Mouse (Mus musculus) intestine, embryonic 15.5 days (tissue): ENCODE data around the gene Ppp1r12c. TPM values are rescaled to one million over a fixed set of nuclear protein-coding genes. Genes with fewer than 3 reads are reported as not detected.

Experiments
- ATAC-seq: fragments of 200-750 bp; cut with Nextera tagmentation; 2 replicates; pipeline ENCODE4 v1.8.0; 2017; ENCODE audit warnings: moderate TSS enrichment, moderate library complexity
- H3K27ac ChIP-seq: fragments of 300-500 bp; sonication (generic); 2 replicates; pipeline ENCODE4 v1.5.1; 2015; ENCODE audit warnings: mild to moderate bottlenecking, inconsistent platforms
- H3K27me3 ChIP-seq: fragments of 300-500 bp; sonication (generic); replicated peaks from 2 replicates; pipeline ENCODE4 v1.6.1; 2015; ENCODE audit warnings: inconsistent platforms
- H3K36me3 ChIP-seq: fragments of 300-500 bp; sonication (generic); 2 replicates; pipeline ENCODE4 v1.6.1; 2015; ENCODE audit warnings: inconsistent platforms
- H3K4me1 ChIP-seq: fragments of 300-500 bp; sonication (generic); replicated peaks from 2 replicates; pipeline ENCODE4 v1.6.1; 2015; ENCODE audit warnings: inconsistent platforms
- H3K4me2 ChIP-seq: fragments of 300-500 bp; sonication (generic); replicated peaks from 2 replicates; pipeline ENCODE4 v1.6.1; 2015; ENCODE audit warnings: mild to moderate bottlenecking, inconsistent platforms
- H3K4me3 ChIP-seq: fragments of 300-500 bp; sonication (generic); replicated peaks from 2 replicates; pipeline ENCODE4 v1.5.1; 2015; ENCODE audit warnings: inconsistent platforms
- H3K9ac ChIP-seq: fragments of 300-500 bp; sonication (generic); 2 replicates; pipeline ENCODE4 v1.6.1; 2015; ENCODE audit warnings: inconsistent platforms
- H3K9me3 ChIP-seq: fragments of 300-500 bp; sonication (generic); 2 replicates; pipeline ENCODE4 v1.6.1; 2016; ENCODE audit warnings: inconsistent platforms
- WGBS: fragments of 180-500 bp; shearing (Covaris S2); methylation state at CpG from one replicate; pipeline ENCODE4 v1.1.7; 2015; 5-methylcytosine and 5-hydroxymethylcytosine counted together
- polyA plus RNA-seq: library from polyadenylated mRNA; unstranded; fragments of >200 nt; fragmentation: Nextera tagmentation; extraction: Ambion mirVana; gene quantifications from 2 replicates; pipeline ENCODE4 v1.2.1, GENCODE M21; 2015

Gene Ppp1r12c
- polyA plus RNA-seq, 1 experiment from 2014 or later = 42.4 TPM

DNA sequence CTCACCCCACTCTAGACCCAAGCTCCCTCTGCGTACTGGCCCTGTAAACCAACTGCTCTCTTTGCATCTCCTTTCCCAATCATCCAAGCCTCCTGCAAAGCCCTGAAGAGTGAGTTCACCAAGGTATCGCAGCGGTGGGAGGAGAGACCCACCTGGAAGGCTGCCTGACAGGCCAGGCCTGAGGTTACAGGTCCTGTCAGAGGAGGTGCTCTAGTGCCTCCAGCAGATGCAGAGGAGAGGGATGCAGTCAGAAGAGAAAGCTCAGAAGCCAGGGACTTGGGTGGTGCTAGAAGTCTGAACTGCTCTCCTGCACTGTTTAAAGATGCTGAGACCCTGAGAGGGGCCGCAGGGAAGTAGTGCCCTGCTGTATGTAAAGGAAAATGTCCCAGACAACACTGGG lies 2.4 kb downstream of the Ppp1r12c start:
- Histone ChIP-seq H3K36me3 (peaks cover 20% of the 10 kb centered on the region), H3K27ac (peak overlapping the region; percentile 54; the same call in 1 of the 2 replicates), H3K4me3 (peak overlapping the region; percentile 1; the same call in 1 of the 2 replicates), H3K4me1 (peaks cover 33% of the 10 kb centered on the region), H3K4me2 (peak overlapping the region; percentile 79), H3K9ac (no peak overlapping the region), H3K9me3 (no peaks in the 10 kb centered on the region), H3K27me3 (no peaks in the 10 kb centered on the region)
- 80% methylated on average over 4 of the region's 4 CpGs for WGBS
- no peak for ATAC-seq

DNA sequence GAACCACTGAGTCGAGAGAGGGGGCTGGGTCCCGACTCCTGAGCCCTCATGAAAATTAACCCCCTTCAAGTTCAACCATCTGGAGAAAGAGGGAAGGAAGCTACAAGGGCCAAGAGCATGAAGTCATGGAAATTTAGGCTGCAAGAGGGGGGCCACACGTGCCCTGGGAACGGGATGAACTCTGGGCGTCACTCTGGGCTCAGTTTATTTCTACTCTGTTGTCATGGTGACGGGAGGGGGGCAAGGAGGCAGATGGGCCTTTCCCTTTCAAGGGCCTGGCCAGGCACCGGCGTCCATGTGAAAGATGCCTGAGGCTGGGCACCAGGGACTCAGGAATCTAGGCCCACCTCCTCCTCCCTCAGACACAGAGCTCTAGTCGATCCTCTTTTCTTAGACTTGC lies 3.2 kb downstream of the Ppp1r12c start:
- Histone ChIP-seq H3K4me1 (peaks cover 33% of the 10 kb centered on the region), H3K27ac (peak overlapping the region; percentile 54; the same call in 1 of the 2 replicates), H3K4me3 (peak overlapping the region; percentile 6; the same call in 1 of the 2 replicates), H3K27me3 (no peaks in the 10 kb centered on the region), H3K9me3 (no peaks in the 10 kb centered on the region), H3K36me3 (peaks cover 20% of the 10 kb centered on the region), H3K9ac (peak overlapping the region; percentile 23; the same call in 1 of the 2 replicates), H3K4me2 (peak overlapping the region; percentile 79)
- ATAC-seq = 0 out of 2 replicates have a peak, but pooled peaks have one; percentile 2
- WGBS = 24% methylated on average over 9 of the region's 9 CpGs

DNA sequence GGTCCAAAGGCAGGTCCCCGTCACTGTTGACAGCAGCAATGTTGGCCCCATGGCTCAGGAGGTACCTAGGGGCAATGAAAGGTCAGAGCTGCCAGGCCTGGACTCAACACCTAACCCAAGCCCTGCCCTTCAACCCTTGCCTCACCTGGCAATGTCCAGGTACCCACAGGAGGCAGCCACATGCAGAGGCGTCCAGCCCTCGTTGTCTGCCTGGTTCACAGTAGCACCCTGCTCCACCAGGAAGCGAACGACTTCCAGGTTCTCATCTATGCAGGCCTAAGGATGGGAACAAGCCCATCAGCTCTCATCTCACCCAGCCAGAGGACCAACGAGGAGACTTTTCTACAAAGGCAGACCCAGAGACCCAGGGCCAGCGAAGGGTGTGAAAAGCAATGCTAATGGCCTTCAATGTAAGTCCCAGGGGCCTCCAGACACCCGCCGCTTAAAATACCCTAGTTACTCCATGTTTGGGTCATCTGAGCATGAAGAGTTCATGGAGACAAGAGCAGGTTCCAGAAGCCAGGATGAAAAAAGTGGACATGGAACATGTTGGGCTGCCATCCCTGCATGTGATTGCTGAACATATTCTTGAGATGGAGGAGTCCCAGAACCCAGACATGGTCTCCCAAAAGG lies 4.1 kb downstream of the Ppp1r12c start:
- H3K9ac ChIP-seq = no peak overlapping the region
- WGBS = 89% methylated on average over 9 of the region's 9 CpGs
- H3K9me3 ChIP-seq = no peaks in the 10 kb centered on the region
- no peak for ATAC-seq
- peaks cover 38% of the 10 kb centered on the region for H3K4me1 ChIP-seq
- H3K4me3 ChIP-seq = no peak overlapping the region
- no peaks in the 10 kb centered on the region for H3K27me3 ChIP-seq
- H3K36me3 ChIP-seq = peaks cover 20% of the 10 kb centered on the region
- H3K27ac ChIP-seq = no peak overlapping the region
- peak overlapping the region; percentile 79 for H3K4me2 ChIP-seq

DNA sequence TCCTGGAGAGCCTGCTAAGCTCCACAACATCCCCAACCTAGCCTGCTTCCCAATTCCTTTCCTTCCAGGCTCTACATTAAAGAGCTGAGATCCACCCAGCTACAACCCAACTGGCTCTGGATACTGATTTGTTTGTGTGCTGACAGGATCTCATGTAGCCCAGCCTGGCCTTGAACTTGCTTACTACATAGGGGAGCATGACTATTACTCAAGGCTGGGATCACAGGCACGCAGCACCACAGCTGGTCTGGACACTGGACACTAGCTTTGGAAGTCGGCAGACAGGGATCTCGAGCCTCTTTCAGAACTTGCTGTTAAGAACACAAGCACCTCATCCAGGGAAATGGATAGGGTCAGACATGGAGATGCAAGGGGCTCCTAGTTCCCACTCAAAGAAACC lies 5.0 kb downstream of the Ppp1r12c start:
- Histone ChIP-seq H3K4me3 (no peak overlapping the region), H3K4me1 (peaks cover 38% of the 10 kb centered on the region), H3K9ac (no peak overlapping the region), H3K27ac (no peak overlapping the region), H3K4me2 (no peak overlapping the region), H3K36me3 (peaks cover 20% of the 10 kb centered on the region), H3K9me3 (no peaks in the 10 kb centered on the region), H3K27me3 (no peaks in the 10 kb centered on the region)
- no peak for ATAC-seq
- 90% methylated on average over 3 of the region's 3 CpGs for WGBS

DNA sequence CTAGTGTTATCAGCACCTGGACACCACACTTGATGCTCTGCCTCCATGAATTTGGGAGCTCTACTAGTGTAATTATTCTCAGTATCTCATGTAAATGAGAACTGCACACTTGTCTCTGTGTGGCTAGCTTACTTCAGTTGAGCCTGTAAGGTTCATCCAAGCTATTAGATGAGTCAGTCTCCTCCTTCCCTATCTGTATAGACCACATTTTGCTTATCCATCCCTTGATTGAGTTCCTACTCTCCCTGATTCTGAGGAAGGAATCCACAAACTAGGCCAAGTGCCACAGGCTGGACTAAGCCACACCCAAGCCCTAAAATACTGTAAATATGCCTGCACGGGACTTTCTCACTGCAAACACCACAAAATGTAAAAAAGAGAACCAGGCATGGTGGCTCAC lies 7.5 kb downstream of the Ppp1r12c start:
- Histone ChIP-seq H3K36me3 (peaks cover 28% of the 10 kb centered on the region), H3K9me3 (no peaks in the 10 kb centered on the region), H3K9ac (no peak overlapping the region), H3K27me3 (no peaks in the 10 kb centered on the region), H3K27ac (no peak overlapping the region), H3K4me2 (no peak overlapping the region), H3K4me1 (peaks cover 24% of the 10 kb centered on the region), H3K4me3 (no peak overlapping the region)
- no peak for ATAC-seq
- WGBS = 53% methylated on average over 1 of the region's 1 CpGs

DNA sequence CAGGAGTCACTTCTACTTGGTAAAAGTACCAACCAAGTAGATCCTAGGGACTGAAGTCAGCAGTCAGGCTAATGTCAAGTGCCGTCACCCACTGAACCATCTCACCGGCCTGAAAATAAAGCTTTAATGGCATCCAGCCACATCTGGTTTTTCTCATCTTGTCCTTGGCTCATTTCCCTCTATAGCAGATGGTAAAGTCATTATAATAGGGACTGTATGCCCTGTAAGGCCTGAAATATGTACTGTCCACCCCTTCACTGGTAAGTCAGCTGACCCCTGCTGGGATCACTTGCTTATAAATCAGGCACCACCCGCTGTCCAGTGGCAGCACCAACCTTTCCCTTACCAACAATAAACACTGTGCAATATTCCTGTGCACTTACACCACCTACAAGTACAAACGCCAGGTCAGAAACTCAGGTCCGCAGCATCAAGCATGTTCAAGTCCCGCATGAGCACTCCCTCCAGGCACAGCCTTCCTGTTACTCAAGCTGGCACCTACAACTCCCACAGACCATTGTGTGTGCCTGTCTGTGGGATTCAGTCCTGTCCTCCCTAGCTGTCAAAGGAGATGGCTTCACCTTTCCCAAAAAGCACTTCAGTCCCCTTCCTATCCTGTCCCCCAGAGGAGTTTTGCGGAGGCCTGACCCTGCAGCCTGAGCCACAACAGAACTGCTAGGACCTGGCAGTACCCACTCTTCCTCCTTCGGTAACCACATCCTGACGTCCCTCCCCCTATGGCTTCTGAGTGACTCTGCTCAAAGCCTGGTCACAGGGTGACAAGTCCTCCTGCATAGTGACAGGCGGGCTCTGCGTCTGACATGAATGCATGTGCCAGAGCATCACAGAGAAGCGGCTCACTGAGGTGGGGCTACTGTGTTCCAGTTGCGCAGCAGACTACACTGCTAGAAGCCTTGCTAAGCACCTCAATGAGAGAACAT lies 8.9 kb downstream of the Ppp1r12c start:
- peaks cover 28% of the 10 kb centered on the region for H3K36me3 ChIP-seq
- H3K4me1 ChIP-seq = peaks cover 14% of the 10 kb centered on the region
- no peak overlapping the region for H3K4me2 ChIP-seq
- H3K27ac ChIP-seq = peak overlapping the region; percentile 27; the same call in 1 of the 2 replicates
- no peak overlapping the region for H3K4me3 ChIP-seq
- no peak overlapping the region; the same call in 1 of the 2 replicates for H3K9ac ChIP-seq
- H3K27me3 ChIP-seq = no peaks in the 10 kb centered on the region
- 76% methylated on average over 13 of the region's 13 CpGs for WGBS
- no peaks in the 10 kb centered on the region for H3K9me3 ChIP-seq
- no peak for ATAC-seq

DNA sequence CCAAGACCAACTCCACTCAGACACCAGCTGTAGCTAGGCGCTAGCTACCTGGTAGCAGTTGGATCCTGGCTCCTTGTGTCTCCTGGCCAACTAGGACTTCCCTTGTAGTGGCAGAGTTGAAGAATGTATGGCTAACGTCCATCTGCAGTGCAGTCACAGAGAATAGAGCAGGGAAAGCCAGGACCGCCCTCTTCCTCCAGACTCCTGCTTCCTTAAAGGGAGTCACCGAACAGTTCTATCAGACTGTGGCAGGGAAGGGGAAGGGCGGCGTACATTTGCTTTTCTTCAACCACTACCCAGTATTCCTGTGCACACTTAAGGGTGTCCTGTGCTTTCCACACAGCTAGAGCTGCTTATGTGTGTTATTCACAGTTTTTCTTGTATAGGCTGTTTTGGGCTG lies 10.2 kb downstream of the Ppp1r12c start:
- H3K9me3 ChIP-seq = no peaks in the 10 kb centered on the region
- no peaks in the 10 kb centered on the region for H3K27me3 ChIP-seq
- no peak overlapping the region for H3K9ac ChIP-seq
- WGBS = 73% methylated on average over 6 of the region's 6 CpGs
- H3K4me3 ChIP-seq = no peak overlapping the region
- H3K4me2 ChIP-seq = no peak overlapping the region
- no peak overlapping the region for H3K27ac ChIP-seq
- ATAC-seq = no peak; the same call in 1 of the 2 replicates
- peaks cover 23% of the 10 kb centered on the region for H3K36me3 ChIP-seq
- H3K4me1 ChIP-seq = peaks cover 9% of the 10 kb centered on the region

DNA sequence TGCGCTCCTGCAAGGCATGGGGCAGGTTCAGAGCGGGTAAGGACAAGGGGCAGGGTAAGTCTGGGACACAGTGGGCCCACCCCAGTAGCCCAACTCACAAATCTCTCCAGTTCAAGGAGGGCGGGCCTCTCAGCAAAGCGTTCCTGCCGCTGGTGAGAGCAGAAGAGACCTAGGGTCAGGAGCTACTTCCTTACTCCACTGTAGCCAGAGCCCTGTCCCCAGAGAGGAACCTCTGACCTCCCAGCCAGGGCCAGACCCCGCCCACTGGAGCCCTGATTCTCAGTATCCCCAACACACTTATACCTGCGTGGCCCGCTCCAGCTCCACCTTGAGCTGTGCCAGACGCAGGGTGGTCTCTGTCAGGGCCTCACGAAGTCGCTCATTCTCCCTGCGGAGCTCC lies 19.2 kb downstream of the Ppp1r12c start:
- Histone ChIP-seq H3K4me1 (peaks cover 17% of the 10 kb centered on the region), H3K4me3 (no peak overlapping the region), H3K27me3 (no peaks in the 10 kb centered on the region), H3K4me2 (no peak overlapping the region), H3K27ac (no peak overlapping the region), H3K36me3 (peaks cover 33% of the 10 kb centered on the region), H3K9me3 (no peaks in the 10 kb centered on the region), H3K9ac (no peak overlapping the region)
- no peak for ATAC-seq
- WGBS = 85% methylated on average over 12 of the region's 12 CpGs

DNA sequence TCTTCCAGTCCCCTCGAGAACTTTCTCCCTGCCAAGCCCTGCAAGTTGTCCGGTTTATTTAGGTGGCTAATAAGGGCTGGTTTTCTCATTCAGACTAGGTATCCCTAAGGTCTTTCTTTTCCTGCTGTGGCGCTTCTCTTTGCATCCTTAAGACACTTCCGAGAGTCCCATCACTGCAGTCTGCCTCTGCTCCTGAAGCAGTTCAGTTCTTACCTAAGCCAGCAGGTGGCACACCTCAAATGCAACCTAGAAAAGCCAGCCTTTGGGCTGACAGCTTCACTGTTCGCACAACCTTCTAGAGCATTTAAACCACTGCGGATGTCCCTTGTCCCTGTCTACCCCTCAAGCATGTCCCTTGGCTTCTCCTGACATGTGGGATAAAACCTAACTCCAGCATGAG lies 21.8 kb downstream of the Ppp1r12c start:
- Histone ChIP-seq H3K4me1 (peaks cover 18% of the 10 kb centered on the region), H3K36me3 (peaks cover 24% of the 10 kb centered on the region), H3K9ac (no peak overlapping the region), H3K27ac (peak overlapping the region; percentile 86; the same call in 1 of the 2 replicates), H3K27me3 (0 out of 2 replicates have a peak, but pooled peaks cover 3% of the 10 kb centered on the region), H3K4me3 (no peak overlapping the region), H3K4me2 (peak overlapping the region; percentile 87), H3K9me3 (no peaks in the 10 kb centered on the region)
- 27% methylated on average over 6 of the region's 6 CpGs for WGBS
- no peak for ATAC-seq

DNA sequence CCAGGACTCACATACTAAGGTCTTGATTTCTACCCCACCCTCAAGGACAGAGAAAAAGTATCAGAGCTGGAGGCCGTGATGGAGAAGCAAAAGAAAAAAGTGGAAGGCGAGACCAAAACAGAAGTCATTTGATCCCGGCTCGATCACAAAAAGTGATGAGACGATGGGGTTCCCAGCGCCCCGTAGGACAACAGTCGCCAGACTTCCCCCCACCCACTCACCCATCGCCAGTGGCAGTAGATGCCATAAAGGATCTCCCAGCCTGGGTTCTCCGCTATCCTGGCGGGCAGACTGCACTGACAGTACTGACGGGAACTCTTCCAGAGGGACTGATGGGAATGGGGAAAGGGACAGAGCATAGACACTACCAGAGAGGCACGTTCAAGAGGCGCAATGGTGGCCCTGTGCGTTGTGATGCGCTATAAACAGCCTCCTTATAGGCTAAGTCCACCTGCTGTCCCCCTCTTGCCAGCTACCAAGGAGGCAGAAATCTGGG lies 22.6 kb downstream of the Ppp1r12c start:
- Histone ChIP-seq H3K4me3 (peak overlapping the region; percentile 47), H3K9ac (peak overlapping the region; percentile 53), H3K36me3 (peaks cover 16% of the 10 kb centered on the region), H3K4me2 (peak overlapping the region; percentile 87), H3K9me3 (no peaks in the 10 kb centered on the region), H3K4me1 (peaks cover 22% of the 10 kb centered on the region), H3K27me3 (peaks cover 7% of the 10 kb centered on the region), H3K27ac (peak overlapping the region; percentile 86)
- peak; percentile 5; the same call in 1 of the 2 replicates for ATAC-seq
- WGBS = 4% methylated on average over 16 of the region's 16 CpGs

DNA sequence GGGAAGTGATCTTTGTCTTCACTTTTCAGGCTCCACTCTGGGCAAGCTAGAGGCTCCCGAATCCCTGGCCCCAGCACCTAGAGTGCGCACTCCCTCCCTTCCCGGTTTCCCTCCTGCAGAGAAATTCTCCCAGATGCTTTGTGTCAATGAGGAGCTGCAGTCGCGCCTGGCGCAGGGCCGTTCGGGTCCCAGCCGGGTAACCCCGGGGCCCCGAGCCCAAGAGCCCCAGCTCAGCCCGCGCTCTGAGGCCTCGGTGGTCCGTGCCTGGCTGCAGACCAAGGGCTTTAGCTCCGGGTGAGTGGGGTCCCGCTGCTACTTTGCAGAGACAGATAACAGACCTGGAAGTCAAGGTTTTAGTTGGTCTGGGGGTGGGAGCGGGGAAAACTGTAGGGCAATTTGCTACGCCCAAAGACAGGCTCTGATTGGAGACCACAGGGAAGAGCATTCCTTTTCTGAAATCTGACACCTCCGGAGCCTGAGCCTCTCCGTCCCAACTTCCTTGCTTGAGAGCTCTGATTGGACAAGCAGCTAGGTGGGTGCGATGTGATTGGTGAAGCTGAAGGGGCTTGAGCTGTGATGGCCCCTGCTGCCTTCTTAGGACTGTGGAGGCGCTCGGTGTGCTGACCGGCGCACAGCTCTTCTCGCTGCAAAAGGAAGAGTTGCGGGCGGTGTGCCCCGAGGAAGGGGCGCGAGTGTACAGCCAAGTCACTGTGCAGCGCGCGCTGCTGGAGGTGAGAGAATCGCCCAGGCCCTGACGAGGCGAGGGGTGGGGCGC lies 23.3 kb downstream of the Ppp1r12c start:
- under 1% methylated on average over 39 of the region's 39 CpGs for WGBS
- peak overlapping the region; percentile 53 for H3K9ac ChIP-seq
- H3K27ac ChIP-seq = peak overlapping the region; percentile 95
- peak overlapping the region; percentile 47 for H3K4me3 ChIP-seq
- H3K36me3 ChIP-seq = peaks cover 11% of the 10 kb centered on the region
- H3K4me2 ChIP-seq = peak overlapping the region; percentile 87
- no peaks in the 10 kb centered on the region for H3K9me3 ChIP-seq
- peak; percentile 96 for ATAC-seq
- peaks cover 23% of the 10 kb centered on the region for H3K4me1 ChIP-seq
- peaks cover 11% of the 10 kb centered on the region for H3K27me3 ChIP-seq
